Comparison of ENCODE assay signal across 13 mouse cellular contexts in the genomic region with DNA sequence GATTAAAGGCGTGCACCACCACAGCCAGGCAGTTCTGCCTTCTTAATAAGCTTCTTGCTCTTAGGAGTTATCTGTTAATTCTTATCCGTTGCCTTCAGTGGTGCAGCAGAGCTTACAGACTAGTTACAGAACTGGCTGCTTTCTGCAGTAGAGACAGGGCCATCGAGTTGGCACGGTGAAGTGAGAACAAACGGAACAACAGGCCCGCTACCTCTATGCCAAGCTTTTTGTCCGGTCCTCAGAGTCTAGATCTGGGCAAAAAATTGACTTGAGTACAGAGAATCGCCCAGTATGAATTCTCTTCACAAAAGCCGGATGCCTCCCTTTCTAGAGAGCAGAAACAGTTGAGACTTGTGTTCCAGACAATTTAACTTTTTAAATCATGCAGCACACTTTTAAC.
"Had no signal": no experiment of that assay in that cellular context is flagged by ENCODE, and none has a peak within 500 bp of the region (broad histone marks: within the 10 kb centered on the region; RNA-seq: fewer than 3 reads in every experiment).

No protein-coding gene starts in this region.

- DNase-seq: gastrocnemius, adult 2 months; gastrocnemius, postnatal 10 days; gastrocnemius, postnatal 25 days; heart, adult 18-20 months; heart, postnatal 10 days; heart, postnatal 4 days; kidney, adult 18-20 months; kidney, adult 8-10 months; kidney, postnatal 10 days; kidney, postnatal 25 days; layer of hippocampus, adult 9-11 months; layer of hippocampus, postnatal 36 days; left cerebral cortex, postnatal 4 days had no signal
